Mouse (Mus musculus) liver, adult 2 months (tissue): Measurements from ENCODE around the gene Lhfpl5.

Experiments
- CTCF ChIP-seq: fragments of 200-500 bp; IDR thresholded peaks from 2 replicates; pipeline ENCODE4 v1.5.1; 2011; ENCODE audit warnings: low read depth, low read length, control low read depth
- POLR2A ChIP-seq: fragments of 200-500 bp; IDR thresholded peaks from 2 replicates; pipeline ENCODE4 v1.6.1; 2011; ENCODE audit warnings: low read length, control low read depth; ENCODE audit not compliant: insufficient read depth; ENCODE audit errors: extremely low read depth

DNA sequence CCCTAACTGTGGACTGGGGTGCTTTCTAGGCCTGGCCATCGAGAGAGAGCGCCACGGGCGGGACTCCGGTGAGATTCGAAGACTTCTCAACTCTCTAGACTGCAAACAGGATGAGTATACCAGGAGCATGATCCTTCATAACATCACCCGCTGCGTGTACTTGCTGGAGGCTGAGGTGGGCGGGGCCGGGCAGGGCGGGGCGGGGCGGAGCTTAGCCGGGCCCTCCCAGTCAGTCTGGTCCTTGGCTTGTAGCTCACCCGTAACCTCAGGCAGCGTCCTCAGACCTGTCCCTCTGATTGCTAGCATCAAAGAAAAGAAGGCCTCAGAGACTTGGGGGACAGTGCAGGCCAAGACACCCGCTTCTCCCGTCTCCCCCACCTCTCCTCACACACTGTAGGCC is 43.5 kb upstream of the Lhfpl5 start:
- TF ChIP-seq CTCF = no peak
- TF ChIP-seq POLR2A = no peak
